Mouse (Mus musculus) retina, embryonic 14.5 days (tissue): ENCODE results near the gene 1700067K01Rik.
"Not testable (repeated sequence)": the region's sequence is repeated elsewhere in the genome, so short reads cannot be mapped to it uniquely, and the experiment has no call there.

ENCODE experiments used
- DNase-seq: peaks from one replicate; pipeline ENCODE4 v3.0.0-alpha.2; 2015; ENCODE audit warnings: low spot score

1700067K01Rik gene

DNA sequence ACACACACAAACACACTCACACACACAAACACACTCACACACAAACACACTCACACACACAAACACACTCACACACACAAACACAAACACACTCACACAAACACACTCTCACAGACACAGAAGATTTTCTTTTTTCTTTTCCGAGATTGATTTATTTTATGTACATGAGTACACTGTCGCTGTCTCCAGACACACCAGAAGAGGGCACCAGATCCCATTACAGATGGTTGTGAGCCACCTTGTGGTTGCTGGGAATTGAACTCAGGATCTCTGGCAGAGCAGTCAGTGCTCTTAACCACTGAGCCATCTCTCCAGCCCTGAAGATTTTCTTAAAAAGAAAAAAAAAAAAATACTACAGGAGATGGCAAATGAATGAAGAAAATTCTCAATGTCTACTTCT lies 18.1 kb upstream of the 1700067K01Rik start:
- DNase-seq, result not testable (repeated sequence)

DNA sequence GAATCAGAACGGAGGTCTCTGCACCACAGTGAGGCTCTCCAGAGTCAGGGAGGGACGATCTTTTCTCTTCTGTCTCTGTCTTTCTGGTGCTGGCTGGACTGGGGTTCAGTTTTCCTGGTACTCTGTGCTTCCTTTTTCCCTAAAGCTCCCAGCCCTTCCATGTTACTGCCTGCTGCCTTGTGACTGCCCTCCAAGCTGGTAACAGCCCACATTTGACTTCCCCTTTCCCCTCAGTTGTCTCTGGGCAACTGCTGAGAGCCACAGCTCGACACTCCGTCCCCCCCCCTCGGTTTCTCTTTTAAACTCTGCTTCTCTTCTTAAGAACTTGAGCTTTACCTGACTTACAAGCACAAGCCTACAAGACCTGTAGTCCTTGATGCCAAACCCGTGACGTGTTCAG lies 12.1 kb upstream of the 1700067K01Rik start:
- no peak for DNase-seq

DNA sequence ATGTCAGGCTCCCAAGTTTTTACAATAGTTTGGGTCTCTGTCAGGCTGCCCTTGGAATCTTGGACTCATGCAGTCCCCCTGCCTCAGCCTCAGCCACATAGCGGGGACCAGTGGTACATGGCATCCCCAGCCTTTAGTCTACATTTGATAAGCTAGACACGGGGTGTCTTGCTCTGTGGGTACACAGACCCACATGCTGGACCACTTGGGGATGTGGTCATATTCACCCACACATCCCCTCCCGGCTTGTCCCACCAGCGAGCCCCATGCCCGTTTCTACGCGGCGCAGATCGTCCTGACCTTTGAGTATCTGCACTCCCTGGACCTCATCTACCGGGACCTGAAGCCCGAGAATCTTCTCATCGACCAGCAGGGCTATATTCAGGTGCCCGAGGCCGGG lies 11.1 kb upstream of the 1700067K01Rik start:
- DNase-seq, result no peak

DNA sequence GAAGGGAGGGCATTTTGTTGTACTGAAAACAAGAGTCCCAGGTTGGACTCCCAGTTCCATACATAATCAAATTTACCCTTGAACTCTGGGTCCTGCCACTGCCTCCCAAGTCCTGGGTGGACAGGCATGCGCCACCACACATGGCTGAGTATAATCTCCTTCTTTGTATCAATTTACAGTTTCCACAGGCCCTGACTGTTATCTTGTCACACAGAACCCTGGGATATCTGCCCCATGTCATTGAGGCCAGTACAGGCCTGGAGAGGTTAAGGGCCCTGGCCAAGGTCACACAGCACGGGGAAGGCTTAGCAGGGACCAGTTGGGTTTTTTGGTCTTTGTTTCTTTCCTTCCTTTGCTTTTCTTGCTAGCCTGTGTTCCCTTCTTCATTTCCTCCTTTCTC lies 8.8 kb upstream of the 1700067K01Rik start:
- DNase-seq, result no peak

DNA sequence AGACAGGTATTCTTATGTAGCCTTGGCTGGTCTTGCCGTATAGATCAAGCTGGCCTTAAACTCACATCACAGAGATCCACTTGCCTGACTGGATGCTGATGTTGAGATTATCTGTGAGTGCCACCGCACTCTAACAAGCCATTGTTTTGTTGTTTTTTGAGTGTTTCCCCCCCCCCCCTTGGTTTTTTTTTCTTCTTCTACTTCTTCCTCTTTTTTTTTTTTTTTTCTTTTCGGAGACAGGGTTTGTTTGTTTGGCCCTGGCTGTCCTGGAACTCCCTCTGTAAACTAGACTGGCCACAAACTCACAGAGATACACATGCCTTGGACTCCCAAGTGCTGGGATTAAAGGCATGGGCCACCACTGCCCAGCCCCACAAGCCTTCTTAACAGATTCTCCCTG lies 7.3 kb upstream of the 1700067K01Rik start:
- DNase-seq, result no peak

DNA sequence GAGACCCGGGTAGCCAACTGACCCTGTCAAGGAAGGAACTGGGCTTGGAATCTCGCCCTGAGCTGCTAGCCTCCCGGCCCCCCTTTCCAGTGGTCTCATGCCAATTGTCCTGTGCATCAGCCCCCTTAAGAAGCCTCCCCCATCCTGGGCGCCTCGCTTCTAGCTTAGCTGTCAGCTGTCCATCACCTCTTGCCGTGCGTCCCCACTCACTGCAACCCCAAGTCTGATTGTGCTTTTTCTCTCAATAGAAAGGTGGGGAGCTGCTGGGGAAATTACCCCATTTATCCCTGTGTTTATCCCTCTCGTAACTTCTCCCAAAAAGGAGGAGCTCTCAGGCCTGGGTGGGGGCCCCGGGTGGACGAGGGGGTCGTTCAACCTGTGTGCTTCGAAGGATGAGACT lies 5.3 kb upstream of the 1700067K01Rik start:
- no peak for DNase-seq

DNA sequence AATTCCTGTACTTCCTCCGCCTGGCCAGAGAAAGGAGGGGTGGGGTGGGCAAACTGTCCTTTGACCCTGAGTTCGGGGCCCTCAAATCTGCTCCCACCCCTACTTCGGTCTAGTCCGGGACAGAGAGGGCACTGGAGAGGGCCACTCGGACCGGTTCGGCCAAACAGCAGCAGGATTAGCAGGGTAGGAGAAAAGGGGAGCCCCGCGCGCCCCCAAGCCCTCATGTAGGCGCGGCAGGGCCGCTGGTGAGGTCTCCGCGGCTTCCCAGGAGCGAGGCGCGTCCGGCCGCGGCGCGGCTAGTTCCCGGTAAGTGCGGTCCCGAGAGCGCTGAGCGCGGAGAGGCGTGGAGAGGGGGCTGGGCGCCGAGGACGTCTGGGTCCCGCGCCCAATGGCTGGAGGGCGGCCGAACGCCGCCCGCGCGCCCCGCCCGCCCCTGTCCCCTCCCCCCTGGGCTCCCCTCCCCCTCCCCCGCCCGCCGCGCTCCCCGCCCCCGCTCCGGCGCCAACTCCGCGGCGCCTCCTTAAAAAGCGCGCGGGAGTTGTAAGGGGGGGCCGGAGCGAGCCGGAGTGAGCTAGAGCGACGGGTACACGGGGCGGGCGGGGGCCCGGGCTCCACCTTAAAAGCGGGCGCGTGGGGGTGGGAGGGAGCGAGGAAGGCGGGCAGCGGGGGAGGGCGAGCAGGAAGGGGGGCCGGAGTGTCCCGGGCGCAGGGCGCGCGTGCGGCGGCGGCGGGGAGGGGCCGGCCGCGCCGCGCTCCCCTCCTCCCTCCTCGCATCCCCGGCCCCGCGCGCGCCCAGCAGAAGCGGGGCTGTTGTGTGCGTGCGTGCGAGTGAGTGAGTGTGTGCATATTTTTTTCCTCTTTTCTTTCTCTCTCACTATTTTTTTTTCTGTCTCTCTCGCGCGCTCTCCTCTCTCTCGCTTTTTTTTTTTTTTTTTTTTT lies 4.5 kb upstream of the 1700067K01Rik start:
- peak; percentile 79 for DNase-seq

DNA sequence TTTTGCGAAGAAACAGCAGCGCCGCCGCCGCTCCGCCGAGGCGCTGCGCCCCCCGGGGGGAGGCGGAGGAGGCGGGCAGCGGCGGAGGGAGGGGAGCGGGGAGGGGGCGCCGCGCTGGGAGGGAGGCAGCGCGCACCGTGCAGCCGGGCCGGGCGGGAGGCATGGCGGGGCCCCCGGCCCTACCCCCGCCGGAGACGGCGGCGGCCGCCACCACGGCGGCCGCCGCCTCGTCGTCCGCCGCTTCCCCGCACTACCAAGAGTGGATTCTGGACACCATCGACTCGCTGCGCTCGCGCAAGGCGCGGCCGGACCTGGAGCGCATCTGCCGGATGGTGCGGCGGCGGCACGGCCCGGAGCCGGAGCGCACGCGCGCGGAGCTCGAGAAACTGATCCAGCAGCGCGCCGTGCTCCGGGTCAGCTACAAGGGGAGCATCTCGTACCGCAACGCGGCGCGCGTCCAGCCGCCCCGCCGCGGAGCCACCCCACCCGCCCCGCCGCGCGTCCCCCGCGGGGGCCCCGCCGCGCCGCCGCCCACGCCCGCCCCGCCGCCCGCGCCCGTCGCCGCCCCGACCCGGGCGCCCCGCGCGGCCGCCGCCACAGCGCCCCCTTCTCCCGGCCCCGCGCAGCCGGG lies 3.7 kb upstream of the 1700067K01Rik start, which contains the start of gene Samd1:
TSS of gene Samd1 (plus strand) at position 162 of the 631 bp plus-strand sequence.
- DNase-seq, result peak; percentile 66

DNA sequence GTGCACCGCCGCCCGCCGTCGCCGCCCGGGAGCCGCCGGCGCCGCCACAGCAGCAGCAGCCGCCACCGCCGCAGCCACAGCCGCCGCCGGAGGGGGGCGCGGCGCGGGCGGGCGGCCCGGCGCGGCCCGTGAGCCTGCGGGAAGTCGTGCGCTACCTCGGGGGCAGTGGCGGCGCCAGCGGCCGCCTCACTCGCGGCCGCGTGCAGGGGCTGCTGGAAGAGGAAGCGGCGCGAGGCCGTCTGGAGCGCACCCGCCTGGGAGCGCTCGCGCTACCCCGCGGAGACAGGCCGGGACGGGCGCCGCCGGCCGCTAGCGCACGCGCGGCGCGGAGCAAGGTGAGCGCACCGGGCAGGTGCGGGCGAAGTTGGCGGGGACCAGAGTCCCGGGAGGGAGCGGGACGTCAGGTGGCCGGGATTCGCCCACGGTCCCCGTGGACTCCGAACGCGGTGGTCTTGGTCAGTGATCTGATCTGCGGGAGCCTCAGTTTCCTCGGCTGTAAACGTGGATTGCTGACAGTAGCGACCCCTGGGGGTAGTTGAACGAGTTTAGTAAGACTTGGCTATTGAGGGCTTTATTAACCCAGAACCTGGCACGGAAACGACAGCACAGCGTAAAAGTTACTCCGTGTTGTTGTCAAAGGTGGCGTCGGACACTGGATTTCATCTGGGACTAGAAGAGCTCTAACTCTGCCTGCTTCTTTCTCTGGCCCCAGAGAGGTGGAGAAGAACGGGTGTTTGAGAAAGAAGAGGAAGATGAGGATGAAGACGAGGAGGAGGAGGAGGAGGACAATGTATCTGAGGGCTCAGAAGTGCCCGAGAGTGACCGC lies 2.9 kb upstream of the 1700067K01Rik start:
- peak; percentile 78 for DNase-seq

DNA sequence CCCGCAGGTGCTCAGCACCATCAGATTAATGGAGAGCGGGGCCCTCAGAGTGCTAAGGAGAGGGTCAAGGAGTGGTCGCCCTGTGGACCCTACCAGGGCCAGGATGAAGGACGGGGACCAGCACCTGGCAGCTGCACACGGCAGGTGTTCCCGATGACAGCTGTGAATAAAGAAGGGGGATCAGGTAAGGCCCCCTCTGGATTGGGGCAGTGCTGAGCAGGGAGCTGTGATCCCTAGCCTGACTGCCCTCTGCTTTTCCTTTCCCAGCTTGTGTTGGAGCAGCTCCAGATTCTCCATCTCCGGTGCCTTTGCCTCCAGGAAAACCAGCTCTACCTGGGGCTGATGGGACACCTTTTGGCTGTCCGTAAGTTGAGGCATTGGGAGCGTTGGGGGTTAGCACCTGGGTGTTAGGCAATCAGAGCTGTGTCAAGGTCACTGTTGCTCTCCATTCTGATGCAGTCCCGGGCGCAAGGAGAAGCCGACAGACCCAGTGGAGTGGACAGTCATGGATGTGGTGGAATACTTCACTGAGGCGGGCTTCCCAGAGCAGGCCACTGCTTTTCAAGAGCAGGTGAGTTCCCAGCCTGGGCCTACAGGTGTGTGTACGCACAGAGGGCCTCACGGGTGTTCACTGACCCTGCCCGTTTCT lies 2.1 kb upstream of the 1700067K01Rik start:
- DNase-seq, result no peak

DNA sequence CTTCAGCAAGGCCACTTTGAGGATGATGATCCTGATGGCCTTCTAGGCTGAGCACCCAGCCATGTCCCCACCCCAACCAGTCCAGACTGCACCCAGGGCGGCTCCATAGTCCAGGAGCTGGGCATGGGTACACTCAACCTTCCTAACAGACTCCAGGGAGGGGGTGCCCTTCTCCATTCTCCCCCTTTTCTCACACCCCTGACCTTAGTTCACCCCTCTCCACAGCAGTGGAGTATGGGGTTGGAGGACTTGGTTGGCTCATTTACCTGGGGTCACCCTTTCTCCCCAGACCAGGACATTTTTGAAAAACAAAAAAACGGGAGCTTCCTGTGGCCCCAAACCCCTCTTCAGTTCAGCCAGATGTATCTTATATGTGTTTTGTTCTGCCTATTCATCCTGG lies 1.5 kb upstream of the 1700067K01Rik start:
- DNase-seq, result no peak

DNA sequence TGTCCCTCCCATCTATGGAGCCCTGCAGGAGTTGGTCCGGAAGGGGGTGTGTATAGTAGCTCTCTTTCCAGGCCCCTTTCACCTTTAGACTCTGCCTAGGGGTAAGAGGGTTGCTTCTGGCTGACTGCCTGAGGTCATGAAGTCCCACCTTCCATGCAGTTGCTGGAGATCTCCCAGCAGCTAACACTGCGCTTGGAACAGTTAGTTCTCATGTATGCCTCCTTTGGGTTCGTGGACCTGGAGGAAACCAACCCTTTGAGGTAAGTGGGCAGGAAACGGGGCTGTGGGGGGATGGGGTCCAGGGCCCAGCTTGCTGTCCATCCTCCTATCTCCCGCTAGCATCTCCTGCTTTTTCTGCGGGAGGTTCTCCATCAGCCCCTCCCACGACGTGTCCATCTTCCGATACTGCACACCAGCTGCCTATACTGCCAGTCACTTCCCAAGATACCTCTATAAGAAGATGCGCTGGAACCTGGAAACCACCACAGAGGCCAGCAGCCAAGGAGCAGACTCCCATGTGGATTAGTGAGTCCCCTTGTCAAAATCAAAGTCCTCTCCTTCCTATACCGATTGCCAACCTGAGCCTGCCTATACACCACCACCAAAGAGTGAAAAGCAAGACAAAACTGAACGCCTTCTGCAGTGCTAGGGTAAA lies 1.8 kb downstream of the 1700067K01Rik start:
- no peak for DNase-seq

DNA sequence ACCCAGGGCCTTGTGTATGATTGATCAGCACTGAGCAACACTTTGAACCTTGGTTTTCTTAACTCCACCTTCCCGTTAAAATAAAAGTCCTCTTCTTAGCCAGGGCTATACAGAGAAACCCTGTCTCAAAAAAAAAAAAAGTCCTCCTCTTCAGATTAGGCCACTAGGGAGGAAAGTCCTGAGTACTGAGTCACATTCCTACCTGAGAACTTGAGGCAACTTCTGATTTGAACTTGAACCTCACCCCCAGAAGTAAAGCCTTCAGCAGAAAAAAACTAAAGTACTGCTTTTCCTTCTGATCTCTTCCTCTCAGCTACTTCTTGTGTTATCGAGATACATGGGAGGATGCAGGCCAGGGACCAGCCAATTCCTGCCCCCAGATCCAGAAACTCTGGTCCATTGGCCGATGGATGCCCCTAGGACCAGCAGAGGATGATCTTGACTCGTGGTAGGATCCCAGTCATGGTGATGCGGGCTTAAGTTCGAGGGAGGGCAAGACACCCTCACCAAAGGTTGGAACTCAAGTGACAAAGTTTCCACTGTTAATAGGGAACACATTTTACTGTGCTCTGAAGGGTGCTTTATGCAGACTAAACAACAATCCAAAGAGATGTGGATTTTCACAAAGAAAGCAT lies 2.4 kb downstream of the 1700067K01Rik start:
- DNase-seq, result no peak

DNA sequence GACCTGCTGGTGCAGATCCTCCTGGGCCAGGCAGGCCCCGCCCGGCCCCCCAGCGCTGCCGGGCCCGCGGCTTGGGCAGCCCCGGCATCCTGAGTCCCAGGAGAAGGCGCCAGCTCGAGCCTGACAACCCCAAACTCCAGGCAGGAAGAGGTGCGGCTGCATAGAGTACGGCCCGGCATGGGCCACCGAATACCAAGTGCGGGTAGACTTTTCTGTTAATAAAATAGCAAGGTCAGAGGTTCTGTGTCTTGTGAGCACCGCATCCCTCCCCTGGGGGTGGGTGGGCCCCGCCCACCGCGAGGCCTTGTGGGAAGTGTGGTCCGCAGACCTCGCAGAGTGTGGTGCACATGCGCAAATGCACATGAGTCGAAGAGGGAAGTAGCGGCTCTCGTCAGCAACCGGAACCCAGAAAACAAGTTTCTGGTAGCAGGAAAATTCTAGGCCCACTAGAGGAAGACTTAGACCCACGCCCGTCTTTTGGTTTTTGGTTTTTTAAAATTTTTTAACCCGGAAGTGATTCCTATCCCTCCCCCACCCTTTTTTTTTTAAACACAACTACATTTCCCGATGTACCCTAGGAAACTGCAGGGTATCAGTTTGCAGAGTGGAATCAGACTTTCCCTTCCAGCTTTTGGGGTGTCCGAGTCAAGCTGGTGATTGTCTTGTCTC lies 3.4 kb downstream of the 1700067K01Rik start:
- peak; percentile 93 for DNase-seq

DNA sequence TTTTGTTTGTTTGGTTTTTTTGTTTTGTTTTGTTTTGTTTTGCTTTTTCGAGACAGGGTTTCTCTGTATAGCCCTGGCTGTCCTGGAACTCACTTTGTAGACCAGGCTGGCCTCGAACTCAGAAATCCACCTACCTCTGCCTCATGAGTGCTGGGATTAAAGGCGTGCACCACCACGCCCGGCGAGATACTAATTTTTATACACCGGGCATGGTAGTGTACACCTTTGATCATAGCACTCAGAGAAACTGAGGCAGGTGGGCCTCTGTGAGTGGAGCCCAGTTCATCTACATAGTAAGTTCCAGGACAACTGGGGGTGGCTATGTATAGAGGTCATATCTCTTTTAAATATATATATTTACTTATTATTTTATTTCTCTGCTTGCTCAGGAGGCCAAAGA lies 4.2 kb downstream of the 1700067K01Rik start:
- DNase-seq, result not testable (repeated sequence)

DNA sequence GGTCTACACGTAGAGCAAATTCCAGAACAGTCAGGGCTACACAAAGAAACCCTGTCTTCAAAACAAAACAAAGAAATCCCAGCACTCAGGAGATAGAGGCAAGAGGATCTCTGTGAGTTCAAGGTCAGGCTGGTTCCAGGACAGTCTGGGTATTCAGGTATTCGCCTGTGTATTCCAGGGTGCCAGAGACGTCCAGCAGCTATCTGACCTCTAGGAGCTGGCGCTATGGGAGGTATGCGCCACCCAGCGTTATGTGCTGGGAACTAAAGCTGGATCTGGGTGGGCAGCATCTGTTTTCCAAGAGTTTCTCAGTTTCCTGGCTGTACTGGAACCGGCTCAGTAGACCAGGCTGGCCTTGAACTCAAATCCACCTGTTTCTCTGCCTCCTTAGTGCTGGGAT lies 7.1 kb downstream of the 1700067K01Rik start:
- peak; percentile 63 for DNase-seq

DNA sequence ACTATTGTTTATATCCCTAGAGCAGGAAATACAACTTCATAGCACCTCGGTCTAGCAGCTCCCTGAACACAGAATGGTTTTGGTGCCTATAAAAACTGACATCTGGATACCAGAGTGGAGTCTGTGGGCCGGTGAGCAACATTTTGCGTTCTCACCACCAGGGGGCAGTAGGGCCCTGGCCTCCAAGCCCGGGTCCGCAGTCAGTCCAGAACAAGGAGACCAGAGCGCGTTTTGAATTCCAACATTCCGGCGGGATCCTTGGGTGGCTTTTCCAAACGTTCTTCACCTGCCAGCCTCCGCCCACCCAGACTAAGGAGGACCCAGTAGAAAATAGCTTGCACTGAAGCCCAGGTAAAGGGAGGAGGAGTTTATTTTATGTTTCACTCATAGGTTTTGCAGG lies 8.6 kb downstream of the 1700067K01Rik start:
- DNase-seq, result peak; percentile 87

DNA sequence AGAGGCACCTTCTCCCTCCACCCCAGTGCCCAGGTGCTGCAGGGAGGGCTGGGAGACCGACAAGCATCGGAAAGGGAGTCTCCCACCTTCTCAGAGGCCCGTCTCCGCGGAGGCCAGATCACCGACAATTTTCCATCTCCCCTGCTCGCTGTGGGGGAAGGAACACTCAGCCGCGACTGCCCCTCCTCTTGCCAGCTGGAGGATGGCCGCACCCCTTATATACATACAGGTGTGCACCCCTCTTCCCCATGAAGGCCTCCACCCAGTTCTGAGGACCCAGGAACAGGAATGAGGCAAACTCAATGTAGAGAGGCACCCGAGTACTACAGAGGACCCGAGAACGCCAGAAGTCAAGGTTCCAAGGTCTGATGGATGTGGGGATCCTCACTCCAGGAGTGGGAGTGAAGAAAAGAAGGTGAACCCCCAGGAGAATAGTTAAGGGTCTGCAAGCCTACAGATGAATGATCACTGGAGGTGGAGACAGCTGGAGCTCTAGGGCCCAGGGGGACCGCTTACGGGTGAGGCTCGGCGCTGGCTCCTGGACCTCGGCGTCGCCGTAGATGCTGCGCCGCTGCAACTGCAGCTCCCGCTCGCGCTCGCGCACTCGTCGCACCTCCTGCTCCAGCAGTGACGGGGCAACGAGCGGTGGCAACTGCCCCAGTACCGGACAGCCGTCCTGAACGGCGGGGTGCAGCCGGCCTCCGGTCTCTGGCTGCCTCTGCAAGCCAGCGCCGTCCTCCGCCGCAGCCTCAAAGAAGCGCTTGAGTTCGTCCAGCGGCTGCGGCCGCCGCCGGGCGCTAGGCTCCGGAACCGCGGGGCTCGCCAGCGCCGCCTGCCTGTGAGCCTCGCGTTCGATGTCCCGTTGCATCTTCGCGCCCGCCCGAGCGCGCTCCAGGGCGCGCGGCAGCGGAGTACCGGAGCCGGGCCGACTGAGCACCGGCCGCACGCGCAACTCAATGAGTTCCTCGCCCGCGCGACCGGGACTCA lies 9.6 kb downstream of the 1700067K01Rik start:
- peak; percentile 83 for DNase-seq
